Mouse (Mus musculus): Measurements from ENCODE around the gene Wdr59. TPM values are rescaled to one million over a fixed set of nuclear protein-coding genes. Genes with fewer than 3 reads are reported as not detected.

Gene Wdr59
- polyA plus RNA-seq, 1 experiment from 2014 or later, result 4.1 TPM

DNA sequence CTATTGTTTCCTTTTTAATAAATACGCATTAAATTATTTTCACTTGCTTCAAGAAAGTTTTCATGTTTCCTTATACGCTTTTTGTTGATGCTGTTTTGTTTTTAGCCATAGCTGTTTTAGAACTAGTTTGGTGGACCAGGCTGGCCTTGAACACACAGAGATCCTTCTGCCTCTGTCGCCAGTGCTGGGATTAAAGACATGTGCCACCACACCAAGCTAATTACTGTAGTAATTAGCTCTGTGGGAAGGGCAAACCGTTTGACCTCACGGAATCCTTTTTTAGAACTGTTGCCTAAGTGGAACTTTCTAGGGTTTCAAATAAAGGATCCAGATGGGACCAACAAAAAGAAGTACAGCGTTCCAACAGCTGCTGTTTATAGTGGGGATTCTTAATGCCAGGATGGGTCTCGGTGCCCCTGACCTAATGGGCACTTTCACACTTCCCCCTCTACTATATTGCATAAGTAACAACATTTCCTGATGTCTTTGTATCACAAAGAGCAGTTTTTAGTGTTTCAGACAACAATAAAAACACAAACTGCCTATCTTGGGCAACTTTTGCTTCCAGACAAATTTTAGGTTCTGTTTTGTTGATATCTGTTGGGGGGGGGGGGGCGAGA lies 29.7 kb upstream of the Wdr59 start:
- H3K4me2 ChIP-seq (replicated peaks), result no peak overlapping the region
- no peaks in the 10 kb centered on the region for H3K36me3 ChIP-seq
- WGBS, result 76% methylated on average over 8 of the region's 8 CpGs
- no peaks in the 10 kb centered on the region for H3K27me3 ChIP-seq (replicated peaks)
- peaks cover 4% of the 10 kb centered on the region for H3K4me1 ChIP-seq (replicated peaks)
- H3K27ac ChIP-seq, result no peak overlapping the region
- no peak overlapping the region for H3K4me3 ChIP-seq (replicated peaks)
- no peak for ATAC-seq
- no peaks in the 10 kb centered on the region for H3K9me3 ChIP-seq
- no peak overlapping the region for H3K9ac ChIP-seq

DNA sequence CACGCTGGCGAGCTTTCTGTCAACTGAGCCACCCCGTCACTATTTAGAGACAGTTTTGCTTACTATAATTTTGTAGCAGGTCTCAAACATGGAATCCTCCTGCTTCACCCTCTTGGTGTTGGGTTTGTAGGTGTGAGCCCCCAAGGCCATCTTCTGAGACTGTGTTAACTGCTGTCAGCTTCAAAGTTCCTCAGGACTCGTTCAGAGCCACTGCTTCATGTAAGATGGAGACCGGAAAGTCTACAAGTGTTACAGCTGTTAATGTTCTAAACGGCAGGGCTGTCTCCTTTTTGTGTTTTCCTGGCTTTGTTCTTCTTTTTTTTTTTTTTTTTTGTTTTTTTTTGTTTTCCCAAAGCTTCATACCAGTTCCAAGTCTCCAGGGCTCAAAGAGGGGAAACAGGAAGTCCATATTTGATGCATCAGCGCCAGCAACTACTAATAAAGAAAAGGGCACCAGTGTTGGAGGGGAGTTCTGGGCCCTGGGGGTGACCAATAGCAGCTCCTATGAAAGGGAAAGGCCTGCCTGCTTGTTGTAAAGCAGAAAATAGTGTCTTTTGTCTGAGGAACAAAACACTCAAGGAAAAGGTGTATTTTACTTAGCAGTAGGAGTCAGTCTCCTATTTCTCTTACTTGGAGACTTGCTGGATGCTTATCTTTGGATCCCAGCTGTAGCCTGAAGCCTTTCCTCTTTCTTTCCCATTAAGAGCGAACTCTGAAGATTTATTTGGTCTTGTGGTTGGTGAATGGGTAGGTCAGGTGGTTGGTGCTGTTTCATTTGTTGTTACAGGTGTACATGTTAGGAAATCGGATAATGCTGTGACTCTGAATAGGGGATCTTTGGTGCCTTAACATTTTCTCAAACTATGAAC lies 28.3 kb upstream of the Wdr59 start:
- Histone ChIP-seq H3K9ac (no peak overlapping the region), H3K27me3 (replicated peaks) (no peaks in the 10 kb centered on the region), H3K4me2 (replicated peaks) (no peak overlapping the region), H3K9me3 (no peaks in the 10 kb centered on the region), H3K36me3 (no peaks in the 10 kb centered on the region), H3K4me1 (replicated peaks) (peaks cover 2% of the 10 kb centered on the region), H3K27ac (peak overlapping the region; percentile 28), H3K4me3 (replicated peaks) (no peak overlapping the region)
- ATAC-seq, result no peak
- 78% methylated on average over 9 of the region's 9 CpGs for WGBS

DNA sequence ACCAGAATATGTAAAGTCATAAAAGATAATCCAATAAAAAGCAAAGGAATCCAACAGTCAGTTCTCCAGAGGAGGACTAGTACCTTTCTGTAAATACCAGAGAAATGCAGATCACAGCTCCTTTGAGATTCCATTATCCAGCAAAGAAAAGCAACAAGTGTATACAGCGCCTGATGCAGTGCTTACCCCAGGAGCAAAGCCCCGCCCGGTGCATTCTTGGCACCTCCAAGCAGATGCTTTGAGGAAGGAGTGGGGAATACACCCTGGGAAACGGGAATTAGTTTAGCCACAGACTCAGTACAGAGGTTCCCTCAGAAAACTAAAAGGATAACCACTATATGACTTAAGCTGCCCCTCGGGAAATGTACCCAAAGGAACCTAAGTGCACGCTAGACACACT lies 26.3 kb upstream of the Wdr59 start:
- no peak overlapping the region for H3K4me3 ChIP-seq (replicated peaks)
- no peaks in the 10 kb centered on the region for H3K36me3 ChIP-seq
- no peaks in the 10 kb centered on the region; the same call in 1 of the 2 replicates for H3K4me1 ChIP-seq (replicated peaks)
- H3K27me3 ChIP-seq (replicated peaks), result no peaks in the 10 kb centered on the region
- no peak overlapping the region for H3K27ac ChIP-seq
- H3K9ac ChIP-seq, result no peak overlapping the region
- WGBS, result 83% methylated on average over 6 of the region's 6 CpGs
- ATAC-seq, result no peak
- no peaks in the 10 kb centered on the region for H3K9me3 ChIP-seq
- H3K4me2 ChIP-seq (replicated peaks), result no peak overlapping the region

DNA sequence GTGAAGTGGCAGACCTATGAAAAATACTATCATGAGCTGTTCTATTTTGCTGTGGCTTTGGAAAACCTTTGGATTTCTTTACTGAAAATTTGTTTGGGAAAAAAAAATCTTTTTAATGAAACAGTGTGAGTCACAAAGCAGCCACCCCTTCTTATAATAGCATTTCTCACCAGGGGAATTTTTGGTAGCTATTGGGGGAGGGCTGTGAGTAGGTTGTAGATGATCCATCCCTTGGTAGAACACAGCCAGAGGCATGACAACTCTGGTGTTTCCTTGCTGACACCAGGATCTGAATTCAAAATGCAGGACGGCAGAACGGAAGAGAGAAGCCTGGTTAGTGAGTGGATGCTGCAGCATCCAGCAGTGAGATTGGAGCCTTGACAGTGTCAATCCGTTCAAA lies 25.3 kb upstream of the Wdr59 start:
- Histone ChIP-seq H3K9ac (no peak overlapping the region), H3K4me2 (replicated peaks) (no peak overlapping the region), H3K4me3 (replicated peaks) (no peak overlapping the region), H3K9me3 (no peaks in the 10 kb centered on the region), H3K36me3 (no peaks in the 10 kb centered on the region), H3K27ac (no peak overlapping the region), H3K4me1 (replicated peaks) (no peaks in the 10 kb centered on the region; the same call in 1 of the 2 replicates), H3K27me3 (replicated peaks) (no peaks in the 10 kb centered on the region)
- no peak for ATAC-seq
- WGBS, result 93% methylated on average over 3 of the region's 3 CpGs

DNA sequence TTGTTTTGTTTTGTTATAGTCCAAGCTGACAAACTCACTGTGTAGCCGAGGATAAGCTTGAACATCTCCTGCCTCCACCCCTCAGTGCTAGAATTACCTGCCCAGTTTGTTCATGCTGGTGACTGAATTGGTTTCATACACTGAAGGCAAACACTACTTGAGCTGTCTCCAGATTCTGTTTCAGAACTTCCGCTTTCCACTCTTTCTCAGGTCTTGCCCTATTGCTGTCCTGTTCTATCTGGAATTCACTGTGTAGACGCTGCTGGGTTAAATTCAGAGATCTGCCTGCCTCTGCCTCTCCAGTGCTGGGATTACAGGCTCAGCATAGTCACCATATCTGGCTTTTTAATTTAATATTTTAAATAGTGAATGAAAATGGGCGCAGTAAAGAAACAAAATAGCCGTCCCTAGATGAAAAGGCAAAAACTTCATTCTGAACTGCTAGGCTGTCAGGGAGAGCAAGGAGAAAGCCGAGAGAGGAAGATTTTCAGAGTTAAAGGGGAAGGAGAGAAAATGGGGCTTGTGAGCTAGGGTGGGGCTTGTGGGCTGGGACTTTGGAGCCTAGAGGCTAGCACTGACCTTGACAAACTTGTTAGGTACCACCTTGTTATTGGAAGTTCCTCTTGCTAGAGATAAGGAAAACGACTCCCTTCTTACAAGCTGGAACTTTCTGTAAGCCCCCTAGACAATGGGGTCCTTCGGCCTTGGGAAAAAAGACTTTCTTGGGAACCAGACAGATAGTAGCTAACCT lies 23.7 kb upstream of the Wdr59 start:
- 74% methylated on average over 8 of the region's 8 CpGs for WGBS
- Histone ChIP-seq H3K27me3 (replicated peaks) (no peaks in the 10 kb centered on the region), H3K9ac (no peak overlapping the region), H3K4me1 (replicated peaks) (peaks cover 7% of the 10 kb centered on the region), H3K27ac (no peak overlapping the region), H3K4me2 (replicated peaks) (no peak overlapping the region), H3K36me3 (no peaks in the 10 kb centered on the region), H3K4me3 (replicated peaks) (no peak overlapping the region), H3K9me3 (no peaks in the 10 kb centered on the region)
- ATAC-seq, result peak; percentile 58

DNA sequence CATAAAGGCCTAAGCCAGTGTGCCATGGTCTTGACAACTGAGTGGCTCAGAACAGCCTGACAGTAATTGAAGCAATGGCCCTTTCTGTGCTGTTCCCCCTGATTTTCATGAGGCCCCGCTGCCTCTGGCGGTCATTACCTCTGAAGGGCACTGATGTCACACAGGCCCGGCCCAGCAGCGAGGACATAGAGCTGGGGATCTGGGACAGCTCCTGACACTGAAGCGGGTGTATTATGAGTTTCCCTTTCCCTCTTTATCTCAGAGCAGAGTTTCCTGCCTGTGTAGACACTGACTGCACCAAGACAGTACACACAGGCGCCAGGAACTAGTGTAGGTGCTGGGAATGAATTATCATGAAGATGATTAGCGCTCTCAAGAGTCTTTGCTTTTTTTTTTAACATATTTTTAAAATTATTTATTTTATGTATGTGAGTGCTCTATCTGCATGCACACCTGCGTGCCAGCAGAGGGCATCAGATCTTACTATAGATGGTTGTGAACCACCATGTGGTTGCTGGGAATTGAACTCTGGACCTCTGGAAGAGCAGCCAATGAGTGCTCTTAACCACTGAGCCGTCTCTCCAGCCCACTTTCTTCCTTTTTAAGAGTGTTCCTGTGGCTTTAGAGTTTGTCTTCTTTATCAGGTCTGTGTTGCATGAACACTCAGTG lies 22.0 kb upstream of the Wdr59 start:
- no peak for ATAC-seq
- 91% methylated on average over 9 of the region's 9 CpGs for WGBS
- no peaks in the 10 kb centered on the region for H3K36me3 ChIP-seq
- H3K4me1 ChIP-seq (replicated peaks), result peaks cover 11% of the 10 kb centered on the region
- H3K9me3 ChIP-seq, result no peaks in the 10 kb centered on the region
- H3K4me3 ChIP-seq (replicated peaks), result no peak overlapping the region
- H3K27me3 ChIP-seq (replicated peaks), result no peaks in the 10 kb centered on the region
- H3K9ac ChIP-seq, result no peak overlapping the region
- no peak overlapping the region for H3K4me2 ChIP-seq (replicated peaks)
- H3K27ac ChIP-seq, result no peak overlapping the region

DNA sequence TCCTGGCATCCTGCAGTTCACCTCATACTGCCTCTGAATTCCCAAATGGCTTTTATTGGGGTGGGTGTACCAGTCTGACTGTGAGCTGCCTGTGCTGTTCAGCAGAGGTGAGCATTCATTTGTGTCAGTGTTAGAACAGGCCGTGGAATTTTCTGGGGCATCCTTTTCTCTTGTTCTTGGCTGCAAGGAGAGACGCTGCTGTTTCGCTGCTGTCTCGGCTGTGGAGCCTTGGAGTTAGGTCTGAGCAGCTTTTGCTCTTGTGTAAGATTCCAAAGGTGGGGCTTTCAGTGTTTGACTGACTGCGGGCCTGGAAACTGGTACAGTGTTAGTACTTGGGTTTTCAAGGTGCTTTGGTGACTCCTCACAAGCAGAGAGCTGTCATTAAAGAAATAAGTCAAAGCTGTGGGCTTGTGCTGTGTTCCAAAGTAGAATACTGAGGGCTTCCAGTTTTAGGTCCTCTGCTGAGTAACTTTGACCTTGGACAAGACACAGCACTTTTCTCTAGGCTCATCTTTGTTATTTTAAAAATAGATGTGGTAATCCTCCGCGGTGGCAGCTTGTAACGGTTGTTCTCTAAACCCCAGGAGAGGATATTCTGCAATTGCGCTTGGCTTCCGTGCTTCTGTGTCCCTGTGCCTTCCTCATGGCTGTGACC lies 17.7 kb upstream of the Wdr59 start:
- Histone ChIP-seq H3K27ac (no peak overlapping the region), H3K4me3 (replicated peaks) (no peak overlapping the region), H3K4me1 (replicated peaks) (peaks cover 20% of the 10 kb centered on the region), H3K36me3 (no peaks in the 10 kb centered on the region), H3K27me3 (replicated peaks) (no peaks in the 10 kb centered on the region), H3K9ac (peak overlapping the region; percentile 15; the same call in 1 of the 2 replicates), H3K4me2 (replicated peaks) (peak overlapping the region; percentile 61), H3K9me3 (no peaks in the 10 kb centered on the region)
- 56% methylated on average over 10 of the region's 10 CpGs for WGBS
- no peak for ATAC-seq

DNA sequence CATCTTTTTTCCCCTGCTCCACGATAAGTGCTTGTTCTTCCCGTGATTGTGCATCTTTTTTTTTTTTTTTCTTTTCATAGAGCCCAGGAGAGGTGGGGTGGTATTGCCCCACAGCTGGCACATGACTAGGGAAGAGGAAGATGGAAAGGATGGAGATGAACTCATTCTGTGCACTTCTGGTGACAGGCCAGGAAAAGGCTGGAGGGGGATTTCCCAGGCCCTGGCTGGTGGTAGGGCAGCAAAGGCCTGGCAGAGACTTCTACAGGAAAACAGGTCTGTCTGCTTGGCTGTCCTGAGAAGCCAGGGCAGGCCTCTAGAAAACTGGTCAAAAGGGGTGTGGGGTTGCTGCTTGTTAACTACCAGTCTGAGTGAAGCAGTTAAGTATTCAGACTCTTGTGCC lies 16.3 kb upstream of the Wdr59 start:
- Histone ChIP-seq H3K9ac (peak overlapping the region; percentile 87), H3K27me3 (replicated peaks) (no peaks in the 10 kb centered on the region), H3K9me3 (no peaks in the 10 kb centered on the region), H3K36me3 (no peaks in the 10 kb centered on the region), H3K4me1 (replicated peaks) (peaks cover 20% of the 10 kb centered on the region), H3K4me3 (replicated peaks) (peak overlapping the region; percentile 85), H3K4me2 (replicated peaks) (peak overlapping the region; percentile 61), H3K27ac (no peak overlapping the region)
- WGBS, result 12% methylated on average over 2 of the region's 2 CpGs
- no peak for ATAC-seq

DNA sequence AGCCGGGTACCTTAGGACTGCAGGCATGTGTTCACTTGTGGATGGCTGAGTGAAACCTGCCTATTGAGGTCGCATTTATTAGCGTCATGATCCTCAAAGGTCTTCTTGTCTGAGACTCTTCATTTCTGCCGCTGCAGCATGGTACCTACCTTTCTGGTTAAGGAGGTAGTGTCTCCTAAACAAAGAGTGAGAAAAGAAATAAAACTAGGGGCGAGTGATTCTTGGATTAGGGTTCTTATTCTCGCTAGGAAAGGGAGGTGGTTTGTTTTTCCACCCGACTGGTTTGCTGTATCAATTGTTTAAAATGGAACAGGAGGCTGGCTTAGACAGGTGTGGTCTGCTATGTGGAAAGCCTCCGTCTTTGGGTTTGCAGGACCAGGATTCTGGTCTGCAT lies 15.9 kb upstream of the Wdr59 start:
- Histone ChIP-seq H3K4me3 (replicated peaks) (peak overlapping the region; percentile 85), H3K9ac (peak overlapping the region; percentile 87), H3K36me3 (no peaks in the 10 kb centered on the region), H3K9me3 (no peaks in the 10 kb centered on the region), H3K27me3 (replicated peaks) (no peaks in the 10 kb centered on the region), H3K27ac (0 out of 2 replicates have a peak overlapping the region, but pooled peaks have one; percentile 92), H3K4me1 (replicated peaks) (peaks cover 20% of the 10 kb centered on the region), H3K4me2 (replicated peaks) (peak overlapping the region; percentile 61)
- WGBS, result 6% methylated on average over 8 of the region's 8 CpGs
- peak; percentile 5; the same call in 1 of the 2 replicates for ATAC-seq

DNA sequence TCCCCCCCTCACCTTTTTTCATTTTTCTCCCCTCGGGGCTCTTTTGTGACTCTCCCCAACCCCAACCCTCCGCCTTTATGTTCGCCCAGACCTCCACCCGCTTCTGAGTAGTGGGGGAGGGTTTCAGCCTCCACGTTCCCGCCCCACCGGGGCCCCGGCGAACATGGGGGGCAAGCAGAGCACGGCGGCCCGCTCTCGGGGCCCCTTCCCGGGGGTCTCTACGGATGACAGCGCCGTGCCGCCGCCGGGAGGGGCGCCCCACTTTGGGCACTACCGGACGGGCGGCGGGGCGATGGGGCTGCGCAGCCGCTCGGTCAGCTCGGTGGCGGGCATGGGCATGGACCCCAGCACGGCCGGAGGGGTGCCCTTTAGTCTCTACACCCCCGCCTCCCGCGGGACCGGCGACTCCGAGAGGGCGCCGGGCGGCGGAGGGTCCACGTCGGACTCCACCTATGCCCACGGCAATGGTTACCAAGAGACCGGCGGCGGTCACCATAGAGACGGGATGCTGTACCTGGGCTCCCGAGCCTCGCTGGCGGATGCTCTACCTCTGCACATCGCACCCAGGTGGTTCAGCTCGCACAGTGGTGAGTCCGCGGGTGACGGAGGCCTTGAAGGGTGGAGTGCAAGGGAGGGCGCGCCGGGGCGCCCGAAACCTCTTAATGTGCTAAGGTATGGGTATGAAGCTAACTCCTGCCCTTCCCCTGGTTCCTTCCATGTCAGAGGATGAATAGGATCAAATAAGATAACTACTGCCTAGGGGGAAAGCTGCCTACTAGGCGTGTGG lies 15.3 kb upstream of the Wdr59 start:
- Histone ChIP-seq H3K9ac (peak overlapping the region; percentile 87), H3K4me3 (replicated peaks) (peak overlapping the region; percentile 85), H3K4me1 (replicated peaks) (peaks cover 20% of the 10 kb centered on the region), H3K36me3 (no peaks in the 10 kb centered on the region), H3K27me3 (replicated peaks) (no peaks in the 10 kb centered on the region), H3K9me3 (no peaks in the 10 kb centered on the region), H3K4me2 (replicated peaks) (peak overlapping the region; percentile 61), H3K27ac (peak overlapping the region; percentile 92)
- peak; percentile 44 for ATAC-seq
- WGBS, result 1% methylated on average over 64 of the region's 64 CpGs
